Mouse (Mus musculus) hindlimb bud, embryonic 11.5 days (tissue): ENCODE data around the gene Ndufb8.

Experiments
- DNase-seq: peaks from one replicate; pipeline ENCODE4 v3.0.0-alpha.2; 2012; ENCODE audit warnings: low read depth, low spot score; ENCODE audit errors: extremely low spot score

Ndufb8 gene

DNA sequence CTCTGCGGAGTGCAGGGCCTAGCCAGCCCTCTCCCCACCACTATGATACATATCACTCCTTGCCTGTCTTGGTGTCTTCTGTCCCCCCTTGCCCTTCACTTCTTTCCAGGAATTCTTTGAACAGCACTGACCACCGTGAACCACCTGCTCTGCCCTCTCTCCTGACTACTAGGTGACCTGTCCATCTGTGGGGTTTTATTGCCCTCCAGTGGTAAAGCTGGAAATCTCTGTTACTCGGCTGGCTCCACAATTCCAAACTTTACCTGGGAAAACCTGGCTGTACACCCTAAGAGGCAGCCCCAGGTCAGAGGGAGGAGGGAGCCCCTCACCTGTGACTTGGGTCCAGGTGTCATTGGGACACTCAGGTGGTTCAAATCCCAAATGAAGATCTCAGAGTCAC, 19.9 kb downstream of the Ndufb8 start:
- DNase-seq = no peak

DNA sequence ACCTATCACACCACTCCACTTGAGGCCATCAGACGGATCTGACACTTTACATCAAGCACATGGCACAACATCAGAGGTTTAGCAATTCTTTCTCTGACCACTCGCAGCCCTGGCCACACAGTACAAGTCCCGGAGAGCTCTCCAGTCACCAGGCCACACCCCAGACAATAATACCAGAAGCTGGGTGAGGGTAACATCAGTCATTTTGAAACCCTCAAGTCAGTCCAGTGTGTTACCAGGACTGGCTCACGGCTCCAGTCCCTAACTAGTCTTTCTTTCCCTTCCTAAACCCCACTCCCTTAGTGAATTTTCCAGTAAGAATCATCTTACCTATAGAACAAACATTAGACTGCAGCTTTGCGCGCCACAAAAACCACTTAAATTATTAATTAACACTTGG, 25.2 kb downstream of the Ndufb8 start:
- no peak for DNase-seq

DNA sequence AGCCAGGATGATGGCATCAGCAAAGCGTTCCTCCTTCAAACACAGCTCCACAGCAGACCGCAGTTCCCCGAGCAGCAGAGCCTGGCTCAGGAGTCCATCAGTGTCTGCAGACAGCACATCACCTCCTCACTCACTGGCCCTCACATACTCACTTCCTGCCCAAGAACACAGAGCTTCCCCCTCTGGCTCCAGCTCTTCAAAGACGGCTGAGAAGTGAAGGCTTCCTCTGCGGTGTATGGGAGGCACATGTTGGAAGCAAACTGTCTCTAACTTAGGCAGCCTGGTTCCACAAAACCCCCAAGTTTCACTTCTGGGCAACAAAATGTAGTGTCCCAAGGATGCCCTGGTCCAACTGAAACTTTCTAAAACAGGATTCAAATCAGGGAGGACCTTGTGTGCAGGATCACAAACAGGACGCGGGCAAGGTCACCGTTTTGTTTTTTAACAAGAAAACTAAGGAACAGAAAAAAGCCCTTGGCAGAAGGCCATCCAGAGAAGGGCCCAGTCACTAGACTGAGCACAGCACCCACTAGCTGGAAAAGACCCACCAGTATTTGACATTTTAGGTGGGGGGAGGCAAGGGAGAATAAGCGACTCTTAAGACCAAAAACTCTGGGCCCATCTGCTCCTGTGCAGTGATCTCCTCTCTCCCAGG, 29.6 kb downstream of the Ndufb8 start:
- no peak for DNase-seq

DNA sequence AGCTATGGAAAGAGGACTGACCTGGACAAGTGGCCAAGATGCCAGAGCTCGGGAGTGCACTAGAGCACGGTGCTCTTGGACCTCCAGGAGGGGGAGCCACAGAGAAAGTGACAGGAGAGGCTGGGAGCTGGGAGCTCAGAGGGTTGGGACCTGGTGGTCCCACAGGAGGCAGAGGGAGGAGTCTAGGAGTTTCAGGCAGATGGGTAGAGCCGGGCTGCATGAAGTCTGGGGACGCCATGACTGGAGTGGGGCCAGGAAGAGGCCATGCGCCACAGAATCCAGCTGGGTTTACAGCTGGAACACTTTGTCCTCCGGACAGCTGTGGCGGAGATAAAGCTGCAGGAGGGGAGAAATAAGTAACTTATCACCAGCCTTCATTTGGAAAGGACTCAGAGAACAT, 36.1 kb downstream of the Ndufb8 start:
- DNase-seq = no peak

DNA sequence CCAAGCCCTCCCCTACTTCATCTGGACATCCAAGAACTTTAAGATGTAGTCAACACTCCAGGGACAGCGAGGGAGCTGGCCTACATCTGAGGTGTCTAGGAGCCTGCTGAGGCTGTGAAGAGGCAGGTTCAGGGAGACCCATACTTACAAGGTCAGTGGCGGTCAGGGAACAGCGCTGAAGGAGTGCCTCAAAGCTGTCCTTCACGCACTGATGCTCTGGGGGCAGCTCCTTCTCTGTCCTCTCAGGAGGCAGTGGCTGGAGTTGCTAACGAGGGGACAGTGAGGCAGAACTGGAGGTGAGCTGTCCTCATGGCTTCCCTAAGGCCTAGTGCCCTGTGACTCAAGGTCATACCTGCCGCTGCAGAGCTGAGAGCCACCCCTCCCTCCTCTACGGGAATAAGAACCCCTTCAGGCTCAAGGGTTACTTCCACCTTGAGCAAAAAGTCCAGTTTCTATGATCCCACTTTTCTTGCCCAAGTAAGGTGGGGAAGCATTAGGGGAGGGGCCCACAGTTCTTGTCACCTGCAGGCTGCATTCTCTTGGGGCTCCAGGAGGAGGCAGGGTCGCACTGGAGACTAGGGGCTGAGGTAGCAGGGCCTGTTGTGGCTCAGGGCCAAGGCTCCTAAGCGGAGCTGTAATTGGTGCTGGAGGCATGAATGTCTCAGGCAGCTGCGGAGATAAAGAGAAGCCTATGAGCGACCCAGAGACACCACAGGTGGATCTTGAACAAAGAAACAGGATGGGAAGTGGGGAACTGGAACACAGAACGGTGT, 37.1 kb downstream of the Ndufb8 start:
- DNase-seq = no peak

DNA sequence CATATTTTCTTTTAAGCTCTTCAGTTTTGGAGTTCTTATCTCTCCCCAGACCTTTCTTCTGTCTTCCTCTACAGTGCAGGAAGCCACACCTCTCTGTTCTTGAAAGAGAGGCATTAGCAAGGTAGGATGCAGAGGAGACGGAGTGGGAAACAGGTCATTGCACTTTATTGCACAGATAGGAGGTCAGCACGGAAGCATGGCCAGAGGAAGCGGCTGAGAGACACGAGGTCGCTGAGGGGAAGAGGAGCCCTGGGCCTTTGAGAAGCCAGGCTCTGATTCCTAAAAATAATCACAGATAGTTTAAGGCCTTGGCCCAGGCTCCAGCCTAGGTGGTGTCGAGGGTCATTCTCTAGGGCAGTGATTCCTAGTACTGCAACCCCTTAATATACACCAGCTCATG, 39.5 kb downstream of the Ndufb8 start:
- DNase-seq = no peak

DNA sequence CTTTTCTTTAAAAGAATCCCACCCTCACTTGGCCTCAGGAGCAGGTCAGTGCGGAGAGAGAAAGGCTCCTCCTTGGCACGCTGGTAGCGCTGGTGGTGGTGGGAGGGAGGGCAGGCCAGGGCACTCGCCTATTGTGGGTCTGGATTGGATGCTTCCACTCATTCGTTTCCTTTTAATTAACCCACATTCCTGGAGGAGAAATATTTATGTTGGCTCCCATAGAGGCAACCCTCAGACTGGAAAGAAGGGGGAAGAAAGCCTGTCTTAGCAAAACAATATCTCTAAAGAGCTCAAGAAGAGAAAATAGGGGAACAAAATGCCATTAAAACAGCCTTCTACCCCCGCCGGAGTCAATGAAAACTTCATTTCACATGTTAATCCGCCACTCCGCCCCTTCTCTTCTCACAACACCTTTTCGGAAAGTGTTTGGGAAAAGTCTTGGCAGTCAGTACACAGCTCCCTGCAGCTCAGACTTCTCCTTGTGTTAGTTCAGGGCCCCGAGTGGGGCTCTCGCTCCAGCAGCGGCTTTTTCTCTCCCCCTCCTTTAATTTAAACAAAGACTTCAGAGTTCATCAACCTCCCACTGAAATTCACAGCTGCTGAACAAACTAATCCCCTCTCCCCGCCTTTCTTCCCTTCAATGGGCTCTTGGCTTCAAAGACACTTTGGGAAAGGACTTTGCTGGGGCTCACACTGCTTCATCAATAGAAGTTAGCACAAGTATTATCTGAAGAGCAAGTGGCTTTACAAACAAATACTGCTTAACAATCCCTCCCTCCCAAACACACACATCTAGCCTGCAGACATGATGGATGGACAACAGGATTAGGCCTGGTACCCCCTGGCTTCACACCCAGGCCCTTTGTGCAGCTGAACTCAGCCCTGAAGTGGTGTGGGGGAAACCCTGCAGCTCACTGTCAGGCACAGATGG, 40.5 kb downstream of the Ndufb8 start:
- DNase-seq = no peak

DNA sequence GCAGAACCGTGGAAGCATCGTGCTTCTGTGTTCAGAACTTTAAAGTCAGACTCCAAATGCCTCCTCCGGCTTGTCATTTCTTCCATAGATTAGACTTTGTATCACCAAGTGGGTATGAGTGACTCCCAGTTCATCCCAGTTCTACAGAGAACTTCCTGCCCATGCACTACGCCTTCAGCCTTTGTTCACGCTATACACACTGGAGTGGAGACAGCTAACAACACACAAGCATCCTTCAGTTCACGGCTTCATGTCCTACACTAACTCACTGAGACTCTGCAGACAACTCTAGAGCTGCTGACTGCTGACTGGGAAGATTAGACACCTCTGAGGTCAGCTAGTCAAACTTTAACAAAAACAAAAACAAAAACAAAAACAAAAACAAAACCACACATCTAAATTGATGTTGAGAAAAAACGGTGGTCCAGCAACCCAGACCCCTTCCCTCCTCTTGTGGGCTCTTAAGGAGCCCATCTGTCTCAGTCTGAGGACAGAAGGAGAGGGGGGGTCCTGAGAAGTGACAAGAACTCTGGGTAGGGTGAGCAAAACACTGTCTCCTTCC, 41.2 kb downstream of the Ndufb8 start:
- no peak for DNase-seq

DNA sequence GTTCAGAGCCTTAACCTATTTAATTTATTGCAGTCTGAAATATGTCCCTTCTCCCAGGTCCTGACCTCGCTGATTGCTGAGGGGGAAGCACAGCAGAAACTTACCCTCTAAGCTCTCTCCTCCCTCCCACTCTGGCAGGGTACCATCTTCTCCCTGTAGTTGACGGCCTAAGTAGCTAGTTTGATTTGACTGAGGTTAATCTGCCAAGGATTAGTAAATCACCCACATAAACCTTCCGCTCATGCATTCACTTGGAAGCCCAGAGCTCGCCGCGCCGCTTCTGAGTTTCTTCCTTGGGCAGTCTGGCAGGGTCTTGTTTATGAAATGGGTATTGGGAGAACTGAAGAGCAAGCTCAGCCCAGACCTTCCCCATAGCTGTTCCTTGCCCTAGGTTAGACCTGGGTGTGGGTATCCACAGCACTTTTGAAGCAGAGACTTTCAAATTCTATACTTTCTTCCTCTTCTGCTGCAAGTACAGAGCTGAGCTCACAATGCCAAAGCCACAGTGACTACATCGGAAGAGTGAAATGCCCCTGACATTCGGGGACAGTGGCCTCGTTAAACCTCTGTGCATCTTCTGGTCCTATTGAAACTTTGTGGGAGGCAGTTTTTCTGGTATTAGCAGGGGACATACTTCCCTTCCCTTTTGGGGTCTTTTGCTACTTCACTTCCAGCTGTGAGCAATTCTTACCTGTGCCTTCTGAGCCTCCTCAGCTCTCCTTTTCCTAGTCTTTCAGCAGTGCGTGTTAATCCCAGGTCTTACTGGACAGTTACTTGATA, 42.0 kb downstream of the Ndufb8 start:
- DNase-seq = no peak

DNA sequence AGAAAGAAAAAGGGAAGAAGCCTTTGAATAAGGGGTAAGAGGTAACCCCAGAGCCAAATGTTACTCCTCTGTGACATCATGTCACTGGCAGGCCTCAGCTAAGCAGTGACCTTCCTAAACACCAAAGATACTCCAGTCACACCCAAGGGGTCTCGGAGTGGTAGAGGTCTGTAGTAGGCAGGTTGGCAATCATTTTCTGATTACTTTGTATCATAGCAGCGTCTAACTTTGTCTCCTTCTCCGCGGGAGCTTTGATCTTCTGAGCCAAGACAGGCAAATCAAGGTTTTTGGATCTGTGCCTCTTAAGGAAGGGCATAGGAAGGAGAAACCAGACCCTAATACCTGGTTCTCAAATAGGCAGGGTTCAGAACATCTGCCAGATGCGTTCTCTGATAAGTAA, 42.6 kb downstream of the Ndufb8 start:
- DNase-seq = no peak

DNA sequence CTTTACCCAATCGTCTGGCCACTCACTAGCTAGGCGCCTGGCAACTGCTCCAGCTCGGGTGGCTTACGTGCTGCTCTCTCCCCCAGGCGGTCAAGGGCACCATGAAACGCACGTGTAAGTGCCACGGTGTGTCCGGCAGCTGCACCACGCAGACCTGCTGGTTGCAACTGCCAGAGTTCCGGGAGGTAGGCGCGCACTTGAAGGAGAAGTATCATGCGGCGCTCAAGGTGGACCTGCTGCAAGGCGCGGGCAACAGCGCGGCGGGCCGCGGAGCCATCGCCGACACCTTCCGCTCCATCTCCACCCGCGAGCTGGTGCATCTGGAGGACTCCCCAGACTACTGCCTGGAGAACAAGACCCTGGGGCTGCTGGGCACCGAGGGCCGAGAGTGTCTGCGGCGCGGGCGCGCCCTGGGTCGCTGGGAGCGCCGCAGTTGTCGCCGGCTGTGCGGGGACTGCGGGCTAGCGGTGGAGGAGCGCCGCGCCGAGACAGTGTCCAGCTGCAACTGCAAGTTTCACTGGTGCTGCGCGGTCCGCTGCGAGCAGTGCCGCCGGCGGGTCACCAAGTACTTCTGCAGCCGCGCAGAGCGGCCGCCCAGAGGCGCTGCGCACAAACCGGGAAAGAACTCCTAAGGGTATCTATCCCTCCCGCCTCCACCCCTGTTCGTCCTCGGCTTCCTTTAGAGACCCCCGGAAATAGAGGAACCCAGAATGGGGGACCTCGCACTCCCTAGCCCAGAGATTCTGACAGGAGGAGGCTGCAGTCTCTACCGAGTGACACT, 43.6 kb downstream of the Ndufb8 start:
- no peak for DNase-seq

DNA sequence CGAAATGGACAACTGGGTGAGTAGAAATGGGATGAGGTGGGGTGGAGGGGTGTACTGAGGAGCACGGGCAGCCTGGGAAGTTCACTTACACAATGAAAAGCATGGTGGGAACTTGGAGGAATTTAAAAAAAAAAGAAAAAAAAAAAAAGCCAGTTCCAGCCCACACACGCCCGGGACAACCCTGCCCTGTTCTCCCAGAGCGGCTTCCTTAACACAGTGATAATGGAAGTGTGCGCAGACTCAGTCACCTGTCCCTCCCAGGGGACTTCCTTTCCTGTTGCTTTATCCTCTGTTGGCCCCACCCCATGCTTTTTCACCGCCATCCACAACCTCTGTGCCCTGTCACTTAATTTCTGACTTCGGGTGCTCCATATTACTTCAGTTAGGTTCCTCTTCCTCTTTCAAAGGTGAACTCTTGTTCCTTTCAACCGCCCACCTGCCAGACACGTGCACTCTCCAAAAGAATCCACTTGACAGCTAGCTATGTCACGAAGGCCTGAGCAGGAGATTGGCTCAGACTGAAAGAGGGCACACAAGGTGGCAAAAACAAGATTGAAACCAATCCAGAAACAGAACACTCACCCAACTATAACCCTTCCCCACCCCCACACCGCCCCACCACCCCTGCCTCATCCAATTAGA, 44.6 kb downstream of the Ndufb8 start:
- DNase-seq = no peak

DNA sequence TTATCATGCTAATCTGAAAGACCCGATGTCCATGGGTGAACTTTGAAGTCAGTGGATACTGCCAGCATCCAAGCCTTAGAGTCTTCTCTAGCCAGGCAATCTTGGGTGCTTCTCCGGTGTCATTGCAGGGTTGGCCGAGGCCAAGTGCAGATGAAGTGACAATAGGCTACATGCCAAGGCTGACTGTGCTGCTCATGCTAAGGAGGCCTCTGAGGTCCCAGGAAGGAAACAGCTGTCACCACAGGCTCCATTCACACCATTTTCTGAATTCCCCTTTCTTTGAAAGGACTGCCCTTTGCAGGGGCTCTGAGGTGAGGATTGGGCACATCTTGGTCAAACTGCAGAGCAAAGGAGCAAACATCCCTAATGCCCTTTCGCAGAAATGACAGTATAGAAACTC, 52.5 kb downstream of the Ndufb8 start:
- DNase-seq = no peak

DNA sequence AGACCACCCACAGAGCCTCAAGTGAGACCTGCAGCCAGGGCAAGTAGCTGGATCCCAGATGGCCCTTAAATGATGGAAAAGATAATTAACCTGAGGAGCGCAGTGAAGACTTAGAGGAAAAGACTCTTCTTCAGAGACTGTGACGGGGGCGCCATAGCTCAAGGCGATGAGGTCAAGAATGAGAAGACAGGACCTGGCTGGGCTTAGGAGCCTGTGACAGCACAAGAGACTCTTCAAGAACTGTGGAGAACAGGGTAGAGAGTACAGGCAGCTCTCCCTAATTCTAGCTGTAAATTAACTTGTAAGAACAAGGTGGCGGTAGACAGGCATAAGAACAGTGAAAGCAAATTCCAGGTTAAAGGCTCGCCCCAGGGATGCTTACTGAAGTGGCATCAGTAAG, 53.3 kb downstream of the Ndufb8 start:
- no peak for DNase-seq

DNA sequence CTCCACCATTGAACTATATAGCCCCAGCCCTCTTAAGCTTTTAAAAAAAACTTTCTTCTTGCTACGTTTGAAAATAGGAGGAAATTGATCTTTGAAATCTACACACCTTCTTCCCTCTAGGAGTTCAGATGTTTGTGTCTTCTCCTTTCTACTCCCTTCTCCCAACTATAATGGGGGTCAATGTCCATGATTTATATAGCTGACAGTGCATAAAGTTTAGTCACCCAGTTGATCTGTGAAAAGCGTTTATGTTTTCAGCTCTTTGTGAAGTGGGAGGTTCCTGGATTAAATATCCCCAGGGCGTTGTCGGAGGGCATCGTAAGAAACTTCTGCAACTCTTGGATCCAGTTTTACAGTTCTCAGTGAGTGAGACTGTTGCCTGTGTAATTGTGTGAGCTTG, 55.0 kb downstream of the Ndufb8 start:
- no peak for DNase-seq

DNA sequence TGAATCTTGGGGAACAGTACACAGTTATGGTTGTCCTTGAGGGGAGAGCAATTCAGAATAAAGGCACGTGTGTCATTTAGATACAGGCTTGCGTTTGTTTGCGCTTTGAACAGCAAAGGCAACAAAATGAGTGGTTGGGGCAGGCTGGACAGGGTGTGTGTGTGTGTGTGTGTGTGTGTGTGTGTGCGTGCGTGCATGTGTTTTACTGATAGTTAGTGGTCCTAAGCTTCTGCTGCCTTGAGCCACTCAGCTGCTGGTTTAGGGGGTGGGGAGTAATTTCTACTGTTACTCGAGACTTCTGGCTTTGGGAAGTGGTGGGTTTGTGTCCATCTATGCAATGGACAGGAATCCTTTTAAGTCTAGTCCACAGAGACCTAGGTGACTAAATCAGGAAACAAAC, 56.3 kb downstream of the Ndufb8 start:
- DNase-seq = no peak
